In the genomic region with DNA sequence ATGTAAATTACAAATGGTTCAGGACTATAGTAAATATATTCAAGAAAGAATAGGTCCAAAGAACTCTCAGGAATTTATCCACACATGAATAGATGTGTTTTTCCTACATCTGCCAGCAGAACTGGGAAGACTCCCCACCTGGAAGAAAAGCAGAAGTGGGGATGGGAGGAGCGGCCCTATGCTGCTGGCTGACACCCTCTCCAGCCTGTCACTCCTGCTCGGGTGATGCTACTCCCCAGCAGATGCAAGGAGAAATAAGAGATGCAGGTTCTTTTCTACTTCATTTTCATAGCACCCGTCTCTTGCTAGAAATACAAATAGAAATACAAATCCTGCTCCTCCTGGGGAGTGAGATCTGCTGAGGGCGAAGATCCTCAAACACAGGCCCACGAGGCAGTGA, we compare ENCODE assay signal across 18 mouse cellular contexts. TPM values are rescaled to one million over a fixed set of nuclear protein-coding genes. Genes with fewer than 3 reads are reported as not detected.
DNase-seq lines count a peak whose midpoint lies in the region; ATAC-seq lines count a peak whose summit lies in the region.
"Had no signal": no experiment of that assay in that cellular context is flagged by ENCODE, and none has a peak within 500 bp of the region (broad histone marks: within the 10 kb centered on the region; RNA-seq: fewer than 3 reads in every experiment).

No protein-coding gene starts in this region.

- H3K4me3 ChIP-seq in hindbrain, embryonic 13.5 days: no peak overlapping the region
- H3K4me3 ChIP-seq in hindbrain, embryonic 12.5 days: no peak overlapping the region
- no peak overlapping the region for H3K4me3 ChIP-seq in midbrain, embryonic 12.5 days
- H3K4me3 ChIP-seq in midbrain, embryonic 11.5 days (ENCODE audit: low read depth, low read length): no peak overlapping the region
- no peak overlapping the region for H3K4me3 ChIP-seq in midbrain, embryonic 14.5 days (replicated peaks; ENCODE audit: low read depth, low read length)
- H3K4me3 ChIP-seq in midbrain, embryonic 16.5 days (ENCODE audit: low read depth, low read length): no peak overlapping the region
- H3K4me3 ChIP-seq: embryonic facial prominence, embryonic 12.5 days; heart, embryonic 10.5 days had no signal

- 71% methylated on average over 5 of the region's 5 CpGs for WGBS in hindbrain, embryonic 13.5 days
- WGBS in hindbrain, embryonic 12.5 days: 65% methylated on average over 5 of the region's 5 CpGs
- 50% methylated on average over 5 of the region's 5 CpGs for WGBS in midbrain, embryonic 12.5 days
- 61% methylated on average over 5 of the region's 5 CpGs for WGBS in midbrain, embryonic 11.5 days
- WGBS in midbrain, embryonic 14.5 days: 36% methylated on average over 5 of the region's 5 CpGs
- 41% methylated on average over 5 of the region's 5 CpGs for WGBS in midbrain, embryonic 16.5 days

- H3K36me3 ChIP-seq in hindbrain, embryonic 13.5 days: no peaks in the 10 kb centered on the region
- no peaks in the 10 kb centered on the region for H3K36me3 ChIP-seq in hindbrain, embryonic 12.5 days
- no peaks in the 10 kb centered on the region for H3K36me3 ChIP-seq in midbrain, embryonic 12.5 days
- no peaks in the 10 kb centered on the region for H3K36me3 ChIP-seq in midbrain, embryonic 11.5 days (ENCODE audit: control insufficient read depth, insufficient read depth, low read length)
- no peaks in the 10 kb centered on the region for H3K36me3 ChIP-seq in midbrain, embryonic 14.5 days (ENCODE audit: control insufficient read depth, insufficient read depth, low read length)
- H3K36me3 ChIP-seq in midbrain, embryonic 16.5 days (ENCODE audit: control insufficient read depth, insufficient read depth, low read length): no peaks in the 10 kb centered on the region
- H3K36me3 ChIP-seq: embryonic facial prominence, embryonic 12.5 days; heart, embryonic 10.5 days had no signal

- no peak for ATAC-seq in hindbrain, embryonic 13.5 days (ENCODE audit: low FRiP score)
- no peak for ATAC-seq in hindbrain, embryonic 12.5 days (ENCODE audit: low FRiP score)
- no peak for ATAC-seq in midbrain, embryonic 12.5 days (ENCODE audit: low FRiP score, low read depth)
- no peak for ATAC-seq in midbrain, embryonic 11.5 days (ENCODE audit: low FRiP score)
- no peak for ATAC-seq in midbrain, embryonic 14.5 days (ENCODE audit: low FRiP score, low TSS enrichment)
- ATAC-seq in midbrain, embryonic 16.5 days: peak; percentile 73
- ATAC-seq: forebrain, postnatal 0 days; intestine, embryonic 16.5 days had no signal

- no peaks in the 10 kb centered on the region for H3K9me3 ChIP-seq in hindbrain, embryonic 13.5 days
- no peaks in the 10 kb centered on the region for H3K9me3 ChIP-seq in hindbrain, embryonic 12.5 days (replicated peaks)
- no peaks in the 10 kb centered on the region for H3K9me3 ChIP-seq in midbrain, embryonic 12.5 days
- H3K9me3 ChIP-seq in midbrain, embryonic 11.5 days (ENCODE audit: control insufficient read depth, low read length): no peaks in the 10 kb centered on the region
- no peaks in the 10 kb centered on the region for H3K9me3 ChIP-seq in midbrain, embryonic 14.5 days (ENCODE audit: control insufficient read depth, low read length)
- no peaks in the 10 kb centered on the region for H3K9me3 ChIP-seq in midbrain, embryonic 16.5 days (replicated peaks; ENCODE audit: control insufficient read depth, low read length, poor library complexity, severe bottlenecking)
- H3K9me3 ChIP-seq: embryonic facial prominence, embryonic 12.5 days; heart, embryonic 10.5 days had no signal

- no peaks in the 10 kb centered on the region for H3K27me3 ChIP-seq in hindbrain, embryonic 13.5 days
- no peaks in the 10 kb centered on the region for H3K27me3 ChIP-seq in hindbrain, embryonic 12.5 days
- H3K27me3 ChIP-seq in midbrain, embryonic 12.5 days: no peaks in the 10 kb centered on the region
- no peaks in the 10 kb centered on the region for H3K27me3 ChIP-seq in midbrain, embryonic 11.5 days (ENCODE audit: control insufficient read depth, insufficient read depth, low read length)
- H3K27me3 ChIP-seq in midbrain, embryonic 14.5 days (ENCODE audit: control insufficient read depth, insufficient read depth, low read length): no peaks in the 10 kb centered on the region
- no peaks in the 10 kb centered on the region for H3K27me3 ChIP-seq in midbrain, embryonic 16.5 days (ENCODE audit: control insufficient read depth, insufficient read depth, low read depth, low read length)
- H3K27me3 ChIP-seq: embryonic facial prominence, embryonic 12.5 days had no signal

- H3K27ac ChIP-seq in hindbrain, embryonic 13.5 days: peak overlapping the region; percentile 55
- no peak overlapping the region for H3K27ac ChIP-seq in hindbrain, embryonic 12.5 days
- H3K27ac ChIP-seq in midbrain, embryonic 12.5 days (replicated peaks): 0 out of 2 replicates have a peak overlapping the region, but pooled peaks have one; percentile 49
- H3K27ac ChIP-seq in midbrain, embryonic 11.5 days (ENCODE audit: low read depth, low read length): no peak overlapping the region
- peak overlapping the region; percentile 67 for H3K27ac ChIP-seq in midbrain, embryonic 14.5 days (replicated peaks; ENCODE audit: low read depth, low read length)
- H3K27ac ChIP-seq in midbrain, embryonic 16.5 days (ENCODE audit: low read length): peak overlapping the region; percentile 68
- H3K27ac ChIP-seq: embryonic facial prominence, embryonic 12.5 days; heart, embryonic 10.5 days had no signal

- peaks cover 4% of the 10 kb centered on the region for H3K4me1 ChIP-seq in hindbrain, embryonic 13.5 days (replicated peaks)
- H3K4me1 ChIP-seq in hindbrain, embryonic 12.5 days: 0 out of 2 replicates have a peak, but pooled peaks cover 2% of the 10 kb centered on the region
- H3K4me1 ChIP-seq in midbrain, embryonic 12.5 days: peaks cover 11% of the 10 kb centered on the region; the same call in 1 of the 2 replicates
- H3K4me1 ChIP-seq in midbrain, embryonic 11.5 days (ENCODE audit: control insufficient read depth, insufficient read depth, low read length): peaks cover 9% of the 10 kb centered on the region
- H3K4me1 ChIP-seq in midbrain, embryonic 14.5 days (ENCODE audit: control insufficient read depth, insufficient read depth, low read length): peaks cover 14% of the 10 kb centered on the region
- H3K4me1 ChIP-seq in midbrain, embryonic 16.5 days (ENCODE audit: control insufficient read depth, insufficient read depth, low read length): peaks cover 6% of the 10 kb centered on the region; the same call in 1 of the 2 replicates
- H3K4me1 ChIP-seq: embryonic facial prominence, embryonic 12.5 days; heart, embryonic 10.5 days had no signal

- H3K4me2 ChIP-seq in hindbrain, embryonic 13.5 days: no peak overlapping the region
- H3K4me2 ChIP-seq in hindbrain, embryonic 12.5 days (replicated peaks): no peak overlapping the region
- H3K4me2 ChIP-seq in midbrain, embryonic 12.5 days (replicated peaks): no peak overlapping the region
- no peak overlapping the region for H3K4me2 ChIP-seq in midbrain, embryonic 11.5 days
- no peak overlapping the region for H3K4me2 ChIP-seq in midbrain, embryonic 14.5 days (ENCODE audit: low read length)
- no peak overlapping the region for H3K4me2 ChIP-seq in midbrain, embryonic 16.5 days (ENCODE audit: low read length)
- H3K4me2 ChIP-seq: embryonic facial prominence, embryonic 12.5 days had no signal

- no peak for DNase-seq in midbrain, embryonic 11.5 days (ENCODE audit: low spot score, missing footprints)
- no peak for DNase-seq in midbrain, embryonic 14.5 days
- no peak for DNase-seq in testis, postnatal 10 days (ENCODE audit: low spot score)
- DNase-seq: adrenal gland, adult 8-10 months; cerebellum, adult 11-12 months; cerebellum, adult 9-10 months; cerebellum, postnatal 25 days; forebrain, postnatal 0 days; gastrocnemius, postnatal 36 days; heart, adult 18-20 months; heart, postnatal 10 days had no signal

- H3K9ac ChIP-seq in hindbrain, embryonic 13.5 days: no peak overlapping the region
- no peak overlapping the region for H3K9ac ChIP-seq in hindbrain, embryonic 12.5 days
- no peak overlapping the region for H3K9ac ChIP-seq in midbrain, embryonic 12.5 days (replicated peaks)
- no peak overlapping the region for H3K9ac ChIP-seq in midbrain, embryonic 11.5 days (ENCODE audit: low read length)
- H3K9ac ChIP-seq in midbrain, embryonic 14.5 days (replicated peaks; ENCODE audit: low read length): no peak overlapping the region
- H3K9ac ChIP-seq in midbrain, embryonic 16.5 days (ENCODE audit: low read depth, low read length): 0 out of 2 replicates have a peak overlapping the region, but pooled peaks have one; percentile 38
- H3K9ac ChIP-seq: embryonic facial prominence, embryonic 12.5 days; forebrain, postnatal 0 days had no signal

RNA-seq across cellular contexts. Expression of a gene that starts 51.8 kb away (rescaled TPM):
- polyA plus RNA-seq in hindbrain, embryonic 13.5 days (2015; fragmentation: Nextera tagmentation; extraction: Ambion mirVana): 167 and 174 TPM in 2 replicates
- 104 and 115 TPM in 2 replicates for polyA plus RNA-seq in hindbrain, embryonic 12.5 days (2016; fragmentation: Nextera tagmentation; extraction: Ambion mirVana)
- polyA plus RNA-seq in midbrain, embryonic 12.5 days (2016; fragmentation: Nextera tagmentation; extraction: Ambion mirVana): 148 and 164 TPM in 2 replicates
- polyA plus RNA-seq in midbrain, embryonic 11.5 days (2014; fragmentation: Nextera tagmentation; extraction: Ambion mirVana): 92.8 and 102 TPM in 2 replicates
- 218 and 237 TPM in 2 replicates for polyA plus RNA-seq in midbrain, embryonic 14.5 days (2014; fragmentation: Nextera tagmentation; extraction: Ambion mirVana)
- polyA plus RNA-seq in midbrain, embryonic 16.5 days (2015; fragmentation: Nextera tagmentation; extraction: Ambion mirVana): 136 and 156 TPM in 2 replicates

Comparison
In these comparisons a context has a peak if more than half of its experiments do, and no peak if none do; other contexts are left out.
1. H3K27ac ChIP-seq: peak in hindbrain, embryonic 13.5 days (single experiment), midbrain, embryonic 12.5 days (single experiment), midbrain, embryonic 14.5 days (single experiment) and midbrain, embryonic 16.5 days (single experiment); none in hindbrain, embryonic 12.5 days (single experiment) and midbrain, embryonic 11.5 days (single experiment).